Mouse (Mus musculus) MEL (cell line): ENCODE results near the gene Zfp575. TPM values are rescaled to one million over a fixed set of nuclear protein-coding genes. Genes with fewer than 3 reads are reported as not detected.

ENCODE experiments used
- DNase-seq: peaks from one replicate; pipeline ENCODE4 v3.0.0; 2011; ENCODE audit warnings: low read depth, low spot score
- H3K27ac ChIP-seq: 2 replicates; pipeline ENCODE4 v1.5.1; 2012; ENCODE audit warnings: low read depth, mild to moderate bottlenecking, control low read depth, low read length, moderate library complexity; ENCODE audit not compliant: control insufficient read depth
- H3K27me3 ChIP-seq, 2 experiments: fragments of 150-350 bp in 1 of 2; sonication (generic) in 1 of 2; 2 replicates each; pipeline ENCODE4 v1.6.1; 2012; ENCODE audit warnings: low read length in 2 of 2, mild to moderate bottlenecking in 2 of 2, improper control_type of control experiment in 1 of 2, moderate library complexity in 1 of 2; ENCODE audit not compliant: insufficient read depth in 2 of 2, control insufficient read depth in 1 of 2
- H3K36me3 ChIP-seq, 2 experiments: 2 replicates each; pipeline ENCODE4 v1.6.1; 2012 to 2014; ENCODE audit warnings: low read length in 2 of 2, improper control_type of control experiment in 1 of 2, inconsistent platforms in 1 of 2, mild to moderate bottlenecking in 1 of 2; ENCODE audit not compliant: insufficient read depth in 2 of 2, control insufficient read depth in 1 of 2
- H3K4me1 ChIP-seq, 2 experiments: fragments of 150-350 bp in 1 of 2; sonication (generic) in 1 of 2; 2 replicates each; pipeline ENCODE4 v1.6.1; 2012; ENCODE audit warnings: low read length in 2 of 2, improper control_type of control experiment in 1 of 2, mild to moderate bottlenecking in 1 of 2; ENCODE audit not compliant: insufficient read depth in 2 of 2, control insufficient read depth in 1 of 2
- H3K4me3 ChIP-seq, 2 experiments: fragments of 150-350 bp in 1 of 2; sonication (generic) in 1 of 2; 2 replicates each; pipeline ENCODE4 v1.5.1; 2012; ENCODE audit warnings: low read depth in 2 of 2, low read length in 2 of 2, mild to moderate bottlenecking in 2 of 2, moderate library complexity in 2 of 2, control low read depth in 1 of 2, improper control_type of control experiment in 1 of 2; ENCODE audit not compliant: control insufficient read depth in 1 of 2, insufficient read depth in 1 of 2
- H3K79me2 ChIP-seq: 2 replicates; pipeline ENCODE4 v1.6.1; 2012; ENCODE audit warnings: mild to moderate bottlenecking, low read length, moderate library complexity; ENCODE audit not compliant: control insufficient read depth, poor library complexity, insufficient read depth
- H3K9ac ChIP-seq: 2 replicates; pipeline ENCODE4 v1.6.1; 2012; ENCODE audit warnings: low read depth, mild to moderate bottlenecking, control low read depth, low read length, moderate library complexity; ENCODE audit not compliant: control insufficient read depth, poor library complexity, severe bottlenecking
- H3K9me3 ChIP-seq: fragments of 150-350 bp; sonication (generic); replicated peaks from 2 replicates; pipeline ENCODE4 v1.6.1; 2012; ENCODE audit warnings: mild to moderate bottlenecking, low read length, improper control_type of control experiment, moderate library complexity; ENCODE audit not compliant: insufficient read depth
- E2F4 ChIP-seq: IDR thresholded peaks from 2 replicates; pipeline ENCODE4 v1.6.1; 2011; ENCODE audit warnings: low read depth, low read length, improper control_type of control experiment, borderline replicate concordance
- ETS1 ChIP-seq: IDR thresholded peaks from 2 replicates; pipeline ENCODE4 v1.6.1; 2012; ENCODE audit warnings: low read depth, mild to moderate bottlenecking, inconsistent platforms, low read length, improper control_type of control experiment, moderate library complexity
- GATA1 ChIP-seq: IDR thresholded peaks from 2 replicates; pipeline ENCODE4 v1.6.1; 2011; ENCODE audit warnings: low read depth, low read length, improper control_type of control experiment
- JUND ChIP-seq: IDR thresholded peaks from 2 replicates; pipeline ENCODE4 v1.6.1; 2011; ENCODE audit warnings: low read depth, mild to moderate bottlenecking, improper control_type of control experiment, low read length
- KAT2A ChIP-seq: conservative IDR thresholded peaks from 2 replicates; pipeline ENCODE4 v1.6.1; 2012; ENCODE audit warnings: low read depth, low read length, improper control_type of control experiment, inconsistent platforms
- MAX ChIP-seq: IDR thresholded peaks from 2 replicates; pipeline ENCODE4 v1.6.1; 2011; ENCODE audit warnings: low read length, improper control_type of control experiment
- MEF2A ChIP-seq: IDR thresholded peaks from 2 replicates; pipeline ENCODE4 v1.6.1; 2014; ENCODE audit warnings: low read depth, mild to moderate bottlenecking, inconsistent platforms, low read length, improper control_type of control experiment; ENCODE audit not compliant: poor library complexity, insufficient replicate concordance, severe bottlenecking; ENCODE audit errors: extremely low read depth
- MXI1 ChIP-seq: IDR thresholded peaks from 2 replicates; pipeline ENCODE4 v1.6.1; 2011; ENCODE audit warnings: mild to moderate bottlenecking, low read depth, low read length, improper control_type of control experiment
- MYB ChIP-seq: IDR thresholded peaks from 2 replicates; pipeline ENCODE4 v1.6.1; 2011; ENCODE audit warnings: mild to moderate bottlenecking, low read depth, low read length, improper control_type of control experiment
- TBP ChIP-seq: IDR thresholded peaks from 2 replicates; pipeline ENCODE4 v1.8.0; 2011; ENCODE audit warnings: low read depth, low read length, improper control_type of control experiment
- USF1 ChIP-seq: IDR thresholded peaks from 2 replicates; pipeline ENCODE4 v1.6.1; 2014; ENCODE audit warnings: low read depth, mild to moderate bottlenecking, inconsistent platforms, low read length, improper control_type of control experiment, moderate library complexity
- ZKSCAN1 ChIP-seq: IDR thresholded peaks from 2 replicates; pipeline ENCODE4 v1.6.1; 2012; ENCODE audit warnings: low read depth, mild to moderate bottlenecking, inconsistent platforms, low read length, improper control_type of control experiment, moderate library complexity
- ZNF384 ChIP-seq: IDR thresholded peaks from 2 replicates; pipeline ENCODE4 v1.6.1; 2012; ENCODE audit warnings: low read depth, mild to moderate bottlenecking, inconsistent platforms, low read length, improper control_type of control experiment
- polyA plus RNA-seq, 2 experiments: library from polyadenylated mRNA; stranded (reverse) in 1 of 2; unstranded in 1 of 2; fragments of >175 nt in 1 of 2; fragments of >200 nt in 1 of 2; gene quantifications; 2 replicates each; pipeline versions ENCODE4 v1.2.1 to v1.2.4; 2012; ENCODE audit warnings: low replicate concordance in 2 of 2, low read depth in 1 of 2; ENCODE audit not compliant: insufficient read length in 2 of 2, insufficient read depth in 1 of 2, missing spikeins in 1 of 2
- total RNA-seq: library from RNA; depleted of rRNA; stranded (reverse); fragments of 300-350 nt; gene quantifications from 2 replicates; pipeline ENCODE4 v1.2.3, GENCODE M21; 2012

Zfp575 gene
- total and polyA plus RNA-seq, 3 experiments = 0.50 to 0.58 TPM; not detected in 1

DNA sequence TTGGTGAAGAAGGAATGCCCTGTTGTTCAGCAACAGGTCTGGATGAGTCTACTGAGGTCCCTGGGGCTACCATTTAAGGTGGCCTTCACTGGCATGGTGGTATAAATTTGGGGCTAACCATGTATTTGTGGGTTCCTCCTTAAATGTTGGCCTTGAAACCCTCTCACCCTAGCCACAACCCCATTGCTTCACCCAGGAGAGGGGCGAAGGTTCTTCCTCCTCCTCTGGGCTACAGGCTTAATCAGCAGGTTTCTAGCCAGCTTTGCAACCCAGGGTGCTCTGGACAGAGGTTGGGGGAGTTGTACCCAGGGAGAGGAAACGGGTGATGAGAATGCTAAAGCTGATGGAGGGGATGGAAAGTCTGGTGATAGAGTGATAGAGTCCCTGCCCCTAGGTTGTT, 8.0 kb upstream of the Zfp575 start:
- H3K9ac ChIP-seq = no peak overlapping the region
- DNase-seq = no peak
- H3K79me2 ChIP-seq = peaks cover 5% of the 10 kb centered on the region
- H3K36me3 ChIP-seq = peaks cover 0 to 13% of the 10 kb centered on the region in 2 experiments; a peak in 2 of 4 replicates
- no peak overlapping the region for H3K4me3 ChIP-seq
- no peaks in the 10 kb centered on the region for H3K27me3 ChIP-seq
- peaks cover 2 to 21% of the 10 kb centered on the region in 2 experiments; a peak in 3 of 4 replicates for H3K4me1 ChIP-seq
- no peaks in the 10 kb centered on the region for H3K9me3 ChIP-seq
- TF ChIP-seq E2F4 (no peak), MXI1 (no peak), ETS1 (no peak), USF1 (no peak), KAT2A (no peak), MEF2A (no peak), MAX (no peak), ZKSCAN1 (no peak), MYB (no peak), JUND (no peak), ZNF384 (no peak)
- H3K27ac ChIP-seq = no peak overlapping the region

DNA sequence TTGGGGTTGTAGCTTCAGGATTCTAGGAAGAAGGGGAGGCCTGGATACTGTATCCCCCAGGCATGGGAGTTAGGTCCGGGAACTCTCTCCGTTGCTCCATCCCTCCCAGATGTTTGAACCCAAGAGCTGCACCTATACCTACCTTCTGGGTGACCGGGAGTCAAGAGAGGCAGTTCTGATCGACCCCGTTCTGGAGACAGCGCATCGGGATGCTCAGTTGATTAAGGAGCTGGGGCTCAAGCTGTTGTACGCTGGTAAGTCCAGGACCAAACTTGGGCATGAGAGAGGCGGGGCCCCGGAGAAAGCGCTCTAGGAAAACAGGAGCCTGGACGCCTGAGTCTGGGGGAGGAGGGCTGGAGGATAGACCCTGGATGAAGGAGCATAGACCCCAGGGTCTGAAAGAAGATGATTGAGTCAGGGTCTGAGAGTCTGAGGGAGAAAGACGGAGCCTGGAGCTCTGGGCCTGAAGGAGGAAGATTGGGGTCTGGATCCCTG, 6.9 kb upstream of the Zfp575 start:
- Histone ChIP-seq H3K9me3 (no peaks in the 10 kb centered on the region), H3K9ac (peak overlapping the region; percentile 76), H3K4me3 (peak overlapping the region; percentile 51 to 68), H3K27ac (no peak overlapping the region), H3K4me1 (peaks cover 2 to 21% of the 10 kb centered on the region in 2 experiments; a peak in 3 of 4 replicates), H3K36me3 (peaks cover 0 to 13% of the 10 kb centered on the region in 2 experiments; a peak in 2 of 4 replicates), H3K27me3 (no peaks in the 10 kb centered on the region), H3K79me2 (peaks cover 5% of the 10 kb centered on the region)
- TF ChIP-seq GATA1 (no peak), ZNF384 (no peak), MXI1 (no peak), TBP (no peak), MEF2A (no peak)
- DNase-seq = no peak
